Mouse (Mus musculus): ENCODE measurements at regions not wholly inside any gene's neighbourhood (a gene's known extent, or its start where the extent isn't known, plus 50 kb on each side); places are given as distances from the start of the nearest gene placed in this dataset.

GRCm38 (mm10) chrX:107477066-107477465, 73.9 kb upstream of the Itm2a start:
- DNase-seq, result peak; percentile 58

- DNase-seq, result no peak
Observed at GRCm38 (mm10) chrX:107469242-107469641, 66.1 kb upstream of the Itm2a start.
